Mouse (Mus musculus): ENCODE measurements at regions not wholly inside any gene's neighbourhood (a gene's known extent, or its start where the extent isn't known, plus 50 kb on each side); places are given as distances from the start of the nearest gene placed in this dataset.

DNA sequence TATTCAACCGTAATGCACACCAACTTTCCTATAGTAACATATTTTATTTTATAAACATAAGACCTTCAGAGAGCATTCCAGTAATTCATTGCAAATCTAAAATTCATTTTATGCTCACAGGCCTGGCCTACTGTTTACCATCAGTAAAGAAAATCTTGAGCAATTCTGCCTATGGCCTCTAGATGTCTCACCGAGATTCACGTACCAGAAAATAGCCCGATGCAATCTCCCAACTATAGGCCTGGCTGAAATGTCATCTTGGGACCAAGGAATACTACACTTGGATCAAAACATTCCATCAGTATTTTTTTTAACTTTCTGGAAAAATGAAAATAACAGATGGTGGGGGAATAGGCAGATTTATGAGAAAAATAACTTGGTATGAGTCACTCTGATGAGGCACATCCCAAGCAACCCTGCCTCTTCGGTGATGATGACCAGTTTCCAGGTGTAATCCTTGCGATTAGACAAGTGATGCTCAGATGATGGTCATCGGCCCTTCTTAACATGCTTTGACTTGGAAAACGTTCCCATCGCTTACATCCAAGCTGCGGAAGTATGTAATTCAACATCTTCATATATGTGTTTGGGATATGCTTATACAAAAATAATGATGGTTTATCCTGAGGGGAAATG is 439.9 kb downstream of the Nyap2 start:
- intact Hi-C loops (cut with DNase I), result loop anchor here (1.0 to 10.0 kb wide), 4 partner anchors 202 to 916 kb away; no protein-coding TSS in a partner anchor
- peak; percentile 32 to 40 for DNase-seq

DNA sequence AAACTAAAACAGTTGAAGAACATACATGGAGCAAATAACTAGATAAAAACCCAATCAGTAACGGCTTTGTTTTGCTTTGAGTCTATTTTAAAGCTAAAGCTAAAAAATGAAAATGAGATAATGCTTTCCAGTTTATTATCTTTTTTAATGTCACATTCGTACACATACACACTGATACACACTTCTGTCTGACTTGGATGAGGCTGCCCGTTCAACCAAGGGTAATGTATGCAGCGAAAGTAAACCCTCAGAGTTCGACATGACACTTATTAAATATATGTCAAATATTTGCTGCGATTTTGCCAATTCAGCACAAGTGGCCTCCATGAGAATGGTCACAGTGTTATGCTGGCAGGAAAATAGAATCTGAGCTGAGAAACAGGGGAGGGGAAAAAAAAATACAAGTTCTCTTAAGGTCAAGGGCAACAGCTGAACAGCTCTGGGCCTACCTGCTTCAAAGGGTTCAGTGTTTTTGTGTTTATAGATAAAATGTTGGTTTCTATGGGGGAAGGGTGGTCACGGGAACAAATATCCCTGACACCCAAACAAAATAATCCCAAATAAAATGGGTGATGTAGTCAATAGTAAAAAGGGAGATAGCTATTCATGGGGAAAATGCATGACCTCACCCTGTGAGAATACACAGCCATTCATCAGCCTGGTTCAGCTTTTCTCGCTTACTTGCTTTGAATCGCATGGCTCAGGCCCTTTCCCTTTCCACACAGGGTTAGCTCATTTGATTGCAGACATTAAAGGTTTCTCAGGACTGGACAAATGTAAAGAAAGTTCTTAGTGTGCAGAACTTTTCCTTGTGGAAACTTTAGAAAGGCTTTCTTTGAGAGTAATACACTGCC is 443.9 kb downstream of the Nyap2 start:
- intact Hi-C loops (cut with DNase I), result no loop called here
- DNase-seq, result peak in 1 of 2 experiments; percentile 18

DNA sequence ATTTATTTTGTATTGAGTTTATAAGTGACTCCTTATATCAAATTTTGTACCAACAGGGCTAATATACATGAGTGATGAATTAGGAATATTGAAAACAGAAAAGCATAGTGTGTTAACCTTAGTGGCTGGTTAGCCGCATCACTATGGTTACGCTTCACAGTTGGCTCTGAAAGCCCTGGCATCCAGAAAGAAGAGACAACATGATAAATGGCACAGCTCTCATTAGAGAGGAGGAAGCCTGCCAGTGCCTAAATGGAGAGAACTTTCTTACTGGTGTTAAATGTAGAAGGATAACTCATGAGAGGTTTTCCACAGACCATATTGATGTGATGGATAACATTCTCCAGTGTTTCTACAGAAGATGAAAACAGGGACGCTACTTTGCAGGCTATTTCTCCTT is 446.2 kb downstream of the Nyap2 start:
- intact Hi-C loops (cut with DNase I), result no loop called here
- DNase-seq, result no peak

DNA sequence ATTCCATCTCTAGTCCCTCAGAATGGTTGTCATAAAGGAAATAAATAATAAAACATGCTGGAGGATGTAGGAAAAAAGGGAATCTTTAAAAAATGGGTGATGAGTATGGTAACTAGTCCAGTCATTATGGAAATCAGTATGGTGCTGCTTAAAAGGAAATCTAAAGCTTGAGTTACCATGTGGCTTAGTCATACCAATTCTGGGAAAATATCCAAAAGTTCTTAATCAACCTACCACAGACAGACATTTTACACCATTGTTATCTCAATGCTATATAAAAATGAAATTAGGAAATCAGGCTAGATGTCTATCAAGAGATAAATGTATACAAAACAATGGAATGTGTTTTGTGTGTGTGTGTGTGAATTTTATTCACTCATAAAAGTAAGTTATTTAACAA is 449.1 kb downstream of the Nyap2 start:
- intact Hi-C loops (cut with DNase I), result no loop called here
- DNase-seq, result no peak

DNA sequence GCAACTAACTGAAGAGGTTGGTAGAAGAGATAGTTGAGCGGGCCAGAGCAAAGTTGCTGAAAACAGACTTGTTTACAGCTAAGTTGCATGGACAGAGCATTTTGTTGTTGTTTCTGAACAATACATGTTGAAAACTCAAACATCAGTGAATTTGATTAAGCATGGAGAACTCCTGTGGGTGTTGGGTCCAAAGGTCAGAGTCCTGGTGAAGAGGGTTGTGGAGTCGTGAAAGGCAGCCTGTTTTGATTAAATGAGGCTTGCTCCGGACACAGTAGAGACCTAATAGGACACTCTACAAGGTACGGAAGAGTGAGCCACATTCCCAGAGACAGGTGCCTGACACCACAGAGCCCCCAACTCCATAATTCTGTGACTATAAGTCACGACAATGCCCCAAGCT is 461.1 kb downstream of the Nyap2 start:
- intact Hi-C loops (cut with DNase I), result no loop called here
- DNase-seq, result no peak

DNA sequence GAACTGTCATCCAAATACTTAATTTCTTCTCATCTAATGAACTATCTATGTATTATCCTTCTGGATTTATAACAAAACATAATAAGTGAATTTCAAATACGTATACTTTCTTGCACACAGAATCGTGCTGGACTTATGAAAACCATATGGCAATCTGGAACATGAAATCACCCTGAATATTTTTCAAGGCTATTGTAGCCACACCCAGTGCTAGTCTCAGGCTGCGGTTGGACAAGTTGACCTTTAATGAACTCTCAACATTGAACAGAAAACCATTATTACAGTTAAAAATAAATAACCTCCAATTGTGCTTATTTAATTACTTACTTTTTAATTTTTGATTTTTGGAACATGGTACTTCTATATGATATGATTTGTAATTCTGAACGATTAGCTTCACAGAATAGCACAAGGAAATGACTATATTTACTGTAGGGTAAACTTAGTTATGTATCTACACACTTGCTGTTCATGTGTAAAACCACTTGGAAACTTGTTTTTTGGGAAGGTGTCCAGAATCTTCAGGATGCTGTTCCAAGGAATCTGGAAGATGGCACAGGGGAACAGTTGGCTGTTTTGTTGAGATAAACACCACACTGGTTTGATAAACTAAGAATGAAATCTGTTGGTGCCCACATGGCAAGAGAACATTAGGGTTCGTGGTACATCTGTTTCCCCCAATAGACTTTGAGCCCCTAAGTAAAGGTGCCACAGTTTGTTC is 463.0 kb downstream of the Nyap2 start:
- intact Hi-C loops (cut with DNase I), result no loop called here
- no peak for DNase-seq

DNA sequence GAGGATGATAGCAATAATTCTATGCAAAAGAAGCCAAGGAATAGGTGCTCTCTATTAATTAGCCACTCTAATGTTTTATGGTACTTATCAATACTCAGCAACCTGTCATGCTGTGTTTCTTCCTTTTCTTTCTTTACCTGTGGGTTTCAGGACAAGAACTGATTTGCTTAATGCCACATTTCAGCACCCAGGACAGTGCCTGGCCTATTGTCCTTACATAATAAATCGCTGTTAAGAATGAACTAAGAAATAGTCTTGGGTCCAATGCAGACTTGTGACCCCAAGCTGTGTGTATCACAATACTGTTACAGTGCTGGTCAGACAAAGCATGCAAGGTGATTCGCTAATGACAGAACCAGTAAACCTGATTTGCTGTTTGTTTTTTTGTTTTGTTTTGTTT is 472.2 kb downstream of the Nyap2 start:
- intact Hi-C loops (cut with DNase I), result no loop called here
- DNase-seq, result peak in 1 of 2 experiments; percentile 5

DNA sequence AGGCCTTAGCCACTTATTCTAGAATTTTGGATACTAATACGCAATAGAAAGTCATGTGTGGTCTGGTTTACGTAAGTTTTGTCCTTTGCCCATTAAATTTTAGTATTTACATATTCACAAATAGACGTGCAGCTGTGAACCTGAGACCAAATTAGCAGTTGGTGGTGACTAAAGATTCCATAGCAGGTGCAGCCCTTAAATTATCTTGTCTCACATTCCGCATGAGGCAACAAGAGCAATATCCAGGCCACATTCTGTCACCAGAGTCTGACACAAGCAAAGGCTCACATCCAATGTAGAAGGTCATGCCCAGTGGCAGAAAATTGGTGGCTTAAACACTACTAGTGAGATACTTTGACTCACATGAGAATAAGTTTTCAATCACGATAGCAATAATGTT is 473.0 kb downstream of the Nyap2 start:
- intact Hi-C loops (cut with DNase I), result no loop called here
- DNase-seq, result no peak

DNA sequence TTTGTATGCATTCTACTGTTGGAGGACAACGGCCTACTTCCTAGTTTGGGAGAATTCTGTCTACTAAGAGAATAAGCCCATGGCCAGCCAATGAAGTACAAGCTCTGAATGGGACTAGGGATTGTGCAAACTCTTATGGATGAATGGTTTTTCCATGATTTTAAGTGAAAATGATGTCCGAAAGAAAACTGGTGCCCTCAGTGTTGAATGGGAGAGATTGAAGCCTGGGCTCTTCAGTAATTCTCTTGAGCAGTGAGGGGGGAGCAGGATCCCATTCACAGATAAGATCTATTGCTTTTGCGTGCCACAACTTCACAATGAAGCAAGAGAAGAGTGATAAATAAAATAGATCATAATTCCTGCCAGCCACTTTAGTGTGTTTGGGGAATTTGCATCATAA is 476.0 kb downstream of the Nyap2 start:
- intact Hi-C loops (cut with DNase I), result no loop called here

DNA sequence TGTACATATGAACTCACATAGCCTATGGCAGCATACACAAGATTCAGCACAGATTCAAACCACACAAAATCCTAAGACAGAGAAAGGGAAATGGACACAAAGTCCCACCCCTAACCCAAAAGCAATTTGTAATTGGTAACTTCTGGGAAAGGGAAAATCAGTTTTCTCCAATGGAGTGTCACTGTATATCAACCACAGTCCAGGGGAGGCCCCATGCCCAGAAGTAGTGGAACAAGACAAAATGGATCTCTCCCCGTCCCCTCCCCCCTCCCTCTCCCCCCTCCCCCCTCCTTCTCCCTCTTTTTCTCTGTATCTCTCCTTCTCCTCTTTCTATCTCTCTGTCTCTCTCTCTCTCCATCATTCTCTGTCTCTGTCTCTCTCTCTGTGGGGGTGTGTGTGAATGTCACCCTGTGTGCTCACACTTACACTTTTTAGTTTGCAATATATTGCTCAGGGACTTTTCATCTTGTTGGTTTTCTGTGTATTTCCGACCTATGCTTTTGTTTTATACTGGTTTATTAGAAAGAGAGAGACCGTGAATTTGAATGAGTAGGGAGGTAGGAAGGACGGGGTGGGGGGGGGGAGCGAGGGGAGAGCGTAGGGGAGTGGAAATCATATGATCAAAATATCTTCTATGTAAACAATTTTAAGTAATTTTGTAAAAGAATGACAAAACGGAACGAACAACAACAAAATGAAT is 500.4 kb downstream of the Nyap2 start:
- DNase-seq, result no peak
- intact Hi-C loops (cut with DNase I), result no loop called here

More for the DNA sequence above, 476.0 kb downstream of the Nyap2 start:
- no peak for DNase-seq

DNA sequence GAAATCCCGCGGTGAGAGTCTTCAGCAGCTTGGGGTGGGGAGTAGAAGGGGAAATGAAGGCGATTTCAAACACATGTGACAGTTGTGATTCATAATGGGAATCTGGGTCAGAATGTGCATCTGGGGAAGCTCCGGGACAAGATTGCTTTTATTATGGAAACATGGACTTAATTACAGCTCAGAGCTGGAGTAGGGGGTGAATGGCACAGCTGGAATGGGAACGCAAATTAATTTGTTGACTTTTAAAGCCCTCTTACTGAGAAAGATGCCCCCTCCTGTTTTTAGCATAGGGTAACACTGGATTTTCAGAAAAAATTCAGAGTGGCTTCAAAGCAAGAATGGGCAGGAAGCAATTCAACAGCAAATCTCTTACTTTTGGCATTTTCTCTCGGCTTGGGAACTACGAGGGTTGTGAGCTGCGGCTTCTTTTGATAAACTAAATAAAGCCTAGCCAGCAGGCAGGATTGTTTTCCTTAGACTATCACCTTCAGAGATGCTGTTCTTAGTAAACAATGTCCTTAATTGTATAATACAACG is 501.0 kb downstream of the Nyap2 start:
- intact Hi-C loops (cut with DNase I), result no loop called here
- DNase-seq, result no peak

DNA sequence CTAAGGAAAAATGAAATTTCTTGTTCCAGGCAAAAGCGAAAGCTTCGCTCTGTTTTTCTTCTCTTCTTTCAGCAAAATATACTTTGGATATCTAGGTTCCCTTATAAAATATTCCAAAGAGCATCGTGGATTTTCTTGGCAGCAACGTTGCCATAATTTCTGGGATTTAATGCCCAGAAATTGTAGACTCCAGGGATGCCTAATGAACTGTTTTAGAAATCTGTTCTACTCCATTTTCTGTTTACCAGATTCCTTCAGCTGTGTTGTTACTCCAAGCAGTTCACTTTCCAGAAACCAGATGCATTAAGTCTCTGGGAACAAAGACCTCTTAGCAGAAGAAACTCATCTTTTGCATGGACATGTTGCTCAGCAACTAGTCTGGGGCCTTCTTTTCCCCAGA is 504.5 kb downstream of the Nyap2 start:
- no peak for DNase-seq
- intact Hi-C loops (cut with DNase I), result no loop called here

DNA sequence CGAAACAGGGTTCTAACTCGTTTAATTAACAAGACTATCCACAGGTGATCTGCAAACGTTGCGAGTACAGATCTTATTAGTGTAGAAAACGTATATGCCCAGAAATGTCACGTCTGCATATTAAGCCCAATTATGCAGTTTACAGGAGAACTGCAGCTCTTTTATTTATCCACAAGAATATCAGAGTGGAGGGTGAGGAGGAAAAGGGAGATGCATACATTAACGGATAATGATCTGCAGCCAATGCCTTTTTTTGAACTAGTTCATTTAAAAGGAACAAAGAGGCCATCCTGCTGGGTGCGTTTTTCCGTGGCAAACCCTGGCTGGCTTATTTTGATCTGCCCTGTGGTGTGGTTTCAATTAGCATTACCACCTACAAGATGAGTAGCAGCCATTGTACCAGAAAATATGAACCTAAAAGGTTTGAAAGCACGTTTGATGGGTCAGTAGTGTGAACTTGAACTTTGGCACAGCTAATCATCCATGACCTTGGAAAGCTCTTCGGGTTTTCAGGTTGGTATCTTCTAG is 511.1 kb downstream of the Nyap2 start:
- intact Hi-C loops (cut with DNase I), result no loop called here
- DNase-seq, result no peak

DNA sequence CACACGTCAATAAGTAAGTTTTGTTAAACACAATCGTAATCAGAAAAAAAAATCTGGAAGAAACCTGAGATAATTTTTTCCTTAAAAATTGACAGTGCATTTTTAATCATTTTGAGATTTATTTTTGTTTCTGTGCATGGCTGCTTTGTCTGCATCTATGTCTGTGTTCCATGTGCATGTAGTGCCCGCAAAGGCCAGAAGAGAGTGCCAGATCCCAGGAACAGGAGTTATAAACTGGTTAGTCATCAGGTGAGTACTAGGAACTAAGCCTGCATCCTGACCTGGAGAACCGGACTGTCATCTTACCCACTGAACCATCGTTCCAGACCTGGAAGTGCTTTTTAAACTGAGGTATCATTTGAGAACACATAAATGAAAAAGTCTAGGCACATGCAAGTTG is 514.9 kb downstream of the Nyap2 start:
- no peak for DNase-seq
- intact Hi-C loops (cut with DNase I), result loop anchor here (10.0 kb wide), 1 partner anchor 703 kb away; the partner anchor contains the start of gene Irs1

DNA sequence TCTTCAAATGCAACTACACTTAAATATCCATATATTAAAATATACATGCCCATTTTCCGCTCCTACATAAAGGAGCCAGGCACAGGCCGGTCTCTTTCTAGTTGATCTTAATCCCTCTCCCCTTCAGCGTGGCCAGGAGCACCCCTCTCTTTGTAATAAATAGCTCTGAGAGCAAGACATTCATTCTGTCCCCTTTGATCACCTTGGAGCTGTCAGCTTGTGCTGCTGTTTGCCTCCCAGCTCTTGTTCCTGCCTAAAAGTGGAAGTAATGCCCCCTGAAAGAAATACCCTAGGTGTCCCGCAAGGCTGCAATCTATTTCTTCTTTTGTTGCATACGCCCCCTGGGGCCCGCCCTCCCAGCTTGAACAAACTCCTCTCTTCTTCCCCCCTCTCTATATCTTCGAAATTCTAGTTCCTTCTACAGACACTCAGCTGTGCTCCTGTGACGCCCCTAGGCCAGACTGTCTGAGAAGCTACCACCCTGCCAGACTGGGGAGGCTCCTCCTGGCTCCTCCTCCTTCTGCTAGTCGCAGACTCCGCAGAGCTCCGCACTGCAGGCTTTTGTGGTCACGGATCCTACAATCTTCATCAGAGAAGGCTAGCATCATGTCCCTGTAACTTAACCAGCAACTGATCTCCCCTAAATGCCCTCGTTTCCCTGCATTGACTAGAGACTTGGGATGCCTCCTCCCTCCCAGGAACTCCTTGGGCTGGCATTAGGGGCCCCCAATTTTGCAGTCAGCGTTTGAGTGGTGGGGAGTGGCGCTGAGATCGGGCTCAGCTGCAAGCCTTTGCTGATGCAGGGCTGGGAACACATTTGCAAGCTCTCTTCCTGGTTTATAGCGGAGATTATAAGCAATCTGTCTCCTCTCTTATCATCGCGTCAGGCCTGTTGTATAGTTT is 516.8 kb downstream of the Nyap2 start:
- intact Hi-C loops (cut with DNase I), result loop anchor here (10.0 kb wide), 1 partner anchor 701 kb away; the partner anchor contains the start of gene Irs1
- peak; percentile 55 to 62 for DNase-seq

DNA sequence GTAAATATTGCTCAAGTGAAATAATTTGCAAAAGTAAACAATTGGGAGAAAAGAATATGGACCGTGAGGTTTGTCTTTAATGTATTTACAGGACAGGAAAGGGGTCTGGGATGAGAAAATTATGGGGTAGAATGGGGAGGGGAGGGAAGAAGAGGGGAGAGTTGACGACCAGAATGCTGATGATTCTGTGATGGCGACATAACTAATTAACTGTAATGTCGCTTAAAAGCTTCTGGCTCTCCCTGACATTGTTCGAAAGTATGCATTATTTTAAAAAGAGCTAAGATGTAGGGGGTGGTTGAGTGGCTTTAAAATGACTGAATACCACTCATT is 517.4 kb downstream of the Nyap2 start:
- intact Hi-C loops (cut with DNase I), result loop anchor here (10.0 kb wide), 1 partner anchor 701 kb away; the partner anchor contains the start of gene Irs1

DNA sequence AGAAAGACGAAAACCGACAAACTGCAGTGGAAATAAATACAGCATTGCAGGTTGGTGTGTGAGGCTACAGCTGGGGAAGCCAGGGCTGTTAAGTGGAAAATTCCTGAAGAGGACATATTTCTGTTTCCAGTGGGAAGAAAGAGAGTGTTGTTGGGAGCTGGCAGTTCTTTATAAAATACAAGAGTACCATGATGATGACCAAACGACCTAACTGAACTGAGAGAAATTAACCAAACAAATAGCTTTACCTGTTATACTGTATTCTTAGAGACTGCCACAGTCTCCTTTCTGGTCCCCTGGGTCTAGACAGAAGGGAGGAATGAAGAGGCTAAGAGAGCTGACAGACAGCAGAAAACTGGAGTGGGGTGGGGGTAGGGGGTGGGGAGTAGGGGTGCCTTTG is 517.9 kb downstream of the Nyap2 start:
- no peak for DNase-seq
- intact Hi-C loops (cut with DNase I), result loop anchor here (10.0 kb wide), 1 partner anchor 700 kb away; the partner anchor contains the start of gene Irs1

More for the DNA sequence above, 517.4 kb downstream of the Nyap2 start:
- no peak for DNase-seq

DNA sequence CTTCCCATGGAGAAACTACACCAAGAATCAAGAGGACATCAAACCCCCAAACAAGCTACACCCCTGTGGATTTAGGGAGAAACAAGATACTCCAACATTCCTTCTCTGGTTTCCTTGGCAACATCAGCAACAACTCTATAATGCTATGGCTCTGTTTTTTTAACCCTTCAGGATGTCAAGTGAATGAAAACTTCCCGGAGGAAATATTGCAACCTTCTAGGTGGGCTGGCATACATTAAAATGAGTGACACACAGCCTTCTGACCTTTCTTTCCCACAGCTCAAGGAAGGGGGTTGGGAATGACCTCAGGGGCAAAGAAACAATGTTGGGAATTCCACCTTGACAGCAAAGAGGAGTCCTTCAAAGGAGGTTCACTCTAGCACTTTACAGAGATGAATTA is 532.0 kb downstream of the Nyap2 start:
- intact Hi-C loops (cut with DNase I), result no loop called here
- DNase-seq, result no peak

DNA sequence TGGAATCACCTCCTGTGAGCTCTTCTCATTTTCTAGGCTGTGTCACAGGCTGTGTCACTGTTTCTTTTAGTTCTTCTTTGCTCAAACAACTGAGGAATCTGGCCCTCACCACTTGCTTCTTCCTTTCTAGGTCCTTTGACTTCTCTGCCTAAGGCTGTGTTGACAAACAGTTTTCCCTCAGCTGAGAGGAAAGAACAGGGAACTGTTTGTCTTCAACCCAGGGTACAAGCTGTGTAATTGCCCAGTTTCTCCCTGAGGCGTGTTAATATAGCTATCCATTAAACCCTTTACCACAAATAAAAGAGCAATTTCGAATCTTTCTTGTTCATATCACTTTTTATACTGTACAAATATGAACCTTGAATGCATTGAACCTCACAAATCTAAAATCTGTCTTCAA is 542.1 kb downstream of the Nyap2 start:
- intact Hi-C loops (cut with DNase I), result no loop called here
- DNase-seq, result no peak
